Mouse (Mus musculus): ENCODE data around the gene Arhgef39. TPM values are rescaled to one million over a fixed set of nuclear protein-coding genes. Genes with fewer than 3 reads are reported as not detected.

Arhgef39 gene
- polyA plus RNA-seq, 1 experiment from 2014 or later, result 56.7 TPM

DNA sequence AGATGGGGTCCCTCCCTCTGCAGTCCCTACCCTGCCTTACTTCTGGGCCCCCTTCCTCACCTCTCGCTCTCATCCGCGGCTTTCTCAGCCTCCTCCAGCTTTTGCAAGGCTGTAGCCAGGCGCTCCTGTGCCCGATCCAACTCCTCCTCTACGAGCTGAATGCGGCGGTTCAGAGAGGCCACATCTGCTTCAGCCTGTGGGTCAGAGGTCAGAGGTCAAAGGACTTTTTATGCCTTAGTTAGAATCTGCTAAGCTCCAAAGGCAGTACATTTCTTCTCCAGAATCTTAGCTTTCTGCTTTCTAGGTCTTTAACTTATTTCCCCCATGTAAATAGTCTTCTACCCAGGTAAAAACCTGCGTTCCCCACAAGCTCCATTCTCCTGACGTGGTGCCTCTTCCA is 20.1 kb upstream of the Arhgef39 start:
- Histone ChIP-seq H3K27me3 (ENCODE audit: poor library complexity, severe bottlenecking) (peaks cover 78% of the 10 kb centered on the region), H3K36me3 (replicated peaks) (no peaks in the 10 kb centered on the region), H3K27ac (no peak overlapping the region), H3K4me1 (peaks cover 54% of the 10 kb centered on the region), H3K4me3 (peak overlapping the region; percentile 33), H3K9me3 (no peaks in the 10 kb centered on the region)
- WGBS, result 12% methylated on average over 10 of the region's 10 CpGs
- no peak for DNase-seq (ENCODE audit: extremely low spot score, low spot score)

DNA sequence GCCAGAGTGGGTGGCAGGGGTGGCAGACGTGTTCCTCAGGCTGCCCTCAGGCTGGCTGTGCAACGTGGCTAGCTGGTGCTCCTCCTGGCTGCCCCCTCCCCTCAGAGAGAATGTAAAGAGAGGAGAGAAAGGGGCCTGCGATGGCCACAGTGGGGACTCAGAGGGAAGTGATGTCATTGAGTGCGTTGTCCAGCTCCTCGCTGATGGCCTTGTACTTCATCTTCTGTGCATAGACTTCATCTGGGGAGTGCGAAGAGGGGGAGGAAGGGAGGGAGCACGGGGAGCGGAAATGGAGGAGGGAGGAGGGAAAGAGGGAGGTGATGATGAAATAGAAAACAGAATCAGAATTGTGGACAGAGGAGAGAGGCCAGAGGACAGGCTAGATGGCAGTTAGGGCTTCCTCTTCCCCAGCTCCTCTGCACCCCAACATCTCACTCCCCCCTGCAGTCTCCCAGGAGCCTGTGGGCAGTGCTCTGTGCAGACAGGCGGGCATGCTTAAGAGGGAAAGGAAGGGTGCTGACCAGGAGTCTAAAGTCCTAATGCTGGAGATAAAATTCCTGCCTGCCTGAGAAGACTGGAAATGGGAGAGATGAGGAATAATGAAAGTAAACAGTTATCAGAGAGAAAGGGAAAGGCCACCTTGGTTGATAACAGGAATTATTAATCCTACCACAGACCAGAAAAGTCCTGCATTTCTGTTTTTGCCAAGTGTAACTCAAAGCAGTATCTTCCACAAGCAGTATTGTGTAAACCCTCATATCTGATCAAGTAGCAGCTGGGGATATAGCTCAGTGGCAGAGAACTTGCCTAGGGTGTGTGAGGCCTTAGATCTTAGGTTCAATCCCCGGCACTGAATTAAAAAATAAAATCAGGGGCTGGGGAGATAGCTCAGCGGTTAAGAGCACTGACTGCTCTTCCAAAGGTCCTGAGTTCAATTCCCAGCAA is 16.5 kb upstream of the Arhgef39 start:
- H3K27ac ChIP-seq, result no peak overlapping the region
- 79% methylated on average over 11 of the region's 11 CpGs for WGBS

DNA sequence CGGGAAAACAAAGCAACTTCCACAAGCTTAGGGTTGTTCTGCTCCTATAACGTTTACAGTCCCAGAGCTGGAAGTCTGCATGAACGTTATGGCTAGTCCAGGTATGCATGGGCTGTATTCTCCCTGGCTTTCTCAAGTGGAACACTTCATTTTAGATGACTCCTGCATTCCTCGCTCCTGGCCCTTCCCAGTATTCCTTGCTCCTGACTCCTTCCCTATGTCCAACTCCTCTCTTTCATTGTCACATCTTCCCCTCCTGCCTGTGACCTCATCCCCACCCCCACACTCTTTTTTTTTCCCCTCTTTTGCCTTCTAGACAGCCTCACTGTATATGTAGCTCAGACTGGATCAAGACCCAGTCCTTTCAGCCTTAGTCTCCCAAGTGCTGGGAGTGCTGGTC is 14.3 kb upstream of the Arhgef39 start:
- Histone ChIP-seq H3K4me3 (no peak overlapping the region), H3K36me3 (replicated peaks) (no peaks in the 10 kb centered on the region), H3K4me1 (peaks cover 31% of the 10 kb centered on the region), H3K27ac (no peak overlapping the region), H3K27me3 (ENCODE audit: poor library complexity, severe bottlenecking) (peaks cover 36% of the 10 kb centered on the region), H3K9me3 (no peaks in the 10 kb centered on the region)
- no peak for DNase-seq (ENCODE audit: extremely low spot score, low spot score)
- 91% methylated on average over 4 of the region's 4 CpGs for WGBS

More for the DNA sequence above, 16.5 kb upstream of the Arhgef39 start:
- Histone ChIP-seq H3K27me3 (ENCODE audit: poor library complexity, severe bottlenecking) (peaks cover 43% of the 10 kb centered on the region), H3K4me1 (peaks cover 37% of the 10 kb centered on the region), H3K36me3 (replicated peaks) (no peaks in the 10 kb centered on the region), H3K9me3 (no peaks in the 10 kb centered on the region), H3K4me3 (no peak overlapping the region)
- DNase-seq (ENCODE audit: extremely low spot score, low spot score), result no peak

DNA sequence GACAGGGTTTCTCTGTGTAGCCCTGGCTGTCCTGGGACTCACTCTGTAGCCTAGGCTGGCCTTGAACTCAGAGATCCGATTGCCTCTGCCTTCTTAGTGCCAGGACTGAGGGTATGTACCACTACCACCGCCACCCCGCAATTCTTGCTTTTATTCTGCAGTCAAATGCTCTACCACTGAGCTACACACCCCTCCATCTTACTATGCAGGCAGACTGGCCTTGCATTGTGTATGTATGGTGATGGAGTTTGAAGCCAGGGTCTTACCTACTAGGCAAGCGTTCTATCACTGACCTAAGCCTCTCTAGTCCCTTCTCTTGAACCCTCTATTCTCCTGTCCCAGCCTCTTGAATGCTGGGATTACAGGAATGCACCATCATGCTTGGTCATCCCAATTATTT is 13.8 kb upstream of the Arhgef39 start:
- no peak overlapping the region for H3K4me3 ChIP-seq
- DNase-seq (ENCODE audit: extremely low spot score, low spot score), result no peak
- no peak overlapping the region for H3K27ac ChIP-seq
- H3K36me3 ChIP-seq (replicated peaks), result no peaks in the 10 kb centered on the region
- 92% methylated on average over 4 of the region's 4 CpGs for WGBS
- no peaks in the 10 kb centered on the region for H3K9me3 ChIP-seq
- H3K27me3 ChIP-seq (ENCODE audit: poor library complexity, severe bottlenecking), result peaks cover 36% of the 10 kb centered on the region
- H3K4me1 ChIP-seq, result peaks cover 31% of the 10 kb centered on the region

DNA sequence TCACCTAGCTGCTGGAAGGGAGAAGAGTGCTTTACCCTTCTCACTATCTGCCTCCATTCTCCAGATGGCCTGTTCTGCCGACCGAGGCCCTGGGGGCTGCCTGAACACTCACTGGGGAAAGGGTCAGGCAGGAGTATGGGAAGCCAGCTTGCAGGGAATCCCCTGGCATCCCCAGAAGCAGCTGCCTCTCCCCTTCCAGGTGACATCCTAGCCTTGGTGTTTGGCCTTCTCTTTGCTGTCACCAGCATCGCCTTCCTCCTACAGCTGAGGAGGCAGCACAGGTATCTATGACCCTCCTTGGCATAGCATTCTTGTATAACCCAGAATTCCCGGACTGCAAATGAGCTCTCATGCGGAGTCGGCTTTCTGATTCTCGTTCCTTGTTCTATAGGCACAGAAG is 13.2 kb upstream of the Arhgef39 start:
- peaks cover 36% of the 10 kb centered on the region for H3K27me3 ChIP-seq (ENCODE audit: poor library complexity, severe bottlenecking)
- no peak overlapping the region for H3K27ac ChIP-seq
- DNase-seq (ENCODE audit: extremely low spot score, low spot score), result no peak
- peaks cover 36% of the 10 kb centered on the region for H3K4me1 ChIP-seq
- no peaks in the 10 kb centered on the region for H3K9me3 ChIP-seq
- H3K36me3 ChIP-seq (replicated peaks), result no peaks in the 10 kb centered on the region
- no peak overlapping the region for H3K4me3 ChIP-seq
- 66% methylated on average over 7 of the region's 7 CpGs for WGBS

DNA sequence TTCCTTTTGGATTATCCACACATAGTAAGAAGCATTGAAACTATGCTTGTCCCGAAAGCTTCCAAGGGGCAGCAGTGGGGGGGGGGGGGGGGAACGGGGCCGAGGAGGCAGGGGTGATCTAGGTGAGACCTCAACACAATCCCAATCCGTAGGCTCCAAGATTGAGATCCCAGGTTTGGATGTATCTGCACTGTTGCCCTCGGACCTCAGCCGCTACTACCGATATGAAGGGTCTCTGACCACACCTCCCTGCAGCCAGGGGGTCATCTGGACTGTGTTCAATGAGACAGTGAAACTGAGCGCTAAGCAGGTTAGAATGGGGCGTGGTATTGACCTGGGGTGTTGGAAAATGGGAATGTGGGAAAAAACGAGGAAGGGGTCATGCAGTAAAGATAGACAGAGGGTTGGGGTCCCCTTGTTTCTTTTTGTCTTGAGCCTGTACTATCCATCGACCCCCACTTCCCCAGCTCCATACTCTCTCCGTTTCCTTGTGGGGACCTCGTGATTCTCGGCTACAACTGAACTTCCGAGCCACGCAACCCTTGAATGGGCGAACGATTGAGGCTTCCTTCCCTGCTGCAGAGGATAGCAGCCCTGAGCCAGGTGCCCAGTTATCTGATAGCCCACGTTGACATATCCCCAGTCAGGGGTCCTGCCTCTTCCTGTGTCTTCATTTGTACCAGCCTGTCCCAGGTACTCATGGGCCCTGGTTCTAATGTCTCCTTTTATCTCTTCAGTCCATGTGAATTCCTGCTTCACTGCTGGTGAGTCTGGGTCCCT is 12.4 kb upstream of the Arhgef39 start:
- no peak overlapping the region for H3K27ac ChIP-seq
- no peaks in the 10 kb centered on the region for H3K9me3 ChIP-seq
- peaks cover 42% of the 10 kb centered on the region for H3K4me1 ChIP-seq
- 80% methylated on average over 19 of the region's 19 CpGs for WGBS
- H3K27me3 ChIP-seq (ENCODE audit: poor library complexity, severe bottlenecking), result peaks cover 38% of the 10 kb centered on the region
- DNase-seq (ENCODE audit: extremely low spot score, low spot score), result no peak
- no peak overlapping the region for H3K4me3 ChIP-seq
- no peaks in the 10 kb centered on the region for H3K36me3 ChIP-seq (replicated peaks)

DNA sequence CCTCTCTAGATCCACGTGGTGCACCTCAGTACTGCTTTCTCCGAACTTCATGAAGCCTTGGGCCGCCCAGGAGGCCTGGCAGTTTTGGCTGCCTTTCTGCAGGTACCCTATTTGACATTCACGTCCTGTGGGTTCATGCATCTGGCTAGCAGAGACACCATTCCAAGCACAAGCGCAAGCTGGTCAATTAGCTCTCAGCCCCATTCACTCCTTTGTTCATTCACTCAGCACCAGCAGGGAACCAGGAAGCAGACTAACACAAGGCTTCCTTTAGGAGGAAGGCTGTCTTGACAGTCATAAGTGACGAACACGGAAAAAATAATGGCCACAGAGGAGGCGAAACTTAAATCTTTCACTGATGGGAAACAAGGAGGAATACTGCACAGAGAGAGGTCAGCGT is 9.6 kb upstream of the Arhgef39 start:
- WGBS, result 23% methylated on average over 9 of the region's 9 CpGs

DNA sequence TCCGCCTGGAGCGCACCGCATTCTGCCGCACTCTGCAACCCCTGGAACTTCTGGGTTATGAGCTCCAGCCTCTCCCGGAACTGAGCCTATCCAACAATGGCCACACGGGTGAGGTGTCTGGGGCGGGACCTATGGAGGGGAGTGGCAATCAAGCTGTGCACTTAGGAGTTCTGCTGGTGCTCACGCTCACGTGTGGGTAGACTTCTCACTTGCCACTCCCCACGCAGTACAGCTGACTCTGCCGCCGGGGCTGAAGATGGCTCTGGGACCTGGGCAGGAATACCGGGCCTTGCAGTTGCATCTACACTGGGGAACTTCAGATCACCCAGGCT is 9.1 kb upstream of the Arhgef39 start:
- no peaks in the 10 kb centered on the region for H3K36me3 ChIP-seq (replicated peaks)
- H3K27me3 ChIP-seq (ENCODE audit: poor library complexity, severe bottlenecking), result peaks cover 61% of the 10 kb centered on the region
- peaks cover 51% of the 10 kb centered on the region for H3K4me1 ChIP-seq
- DNase-seq (ENCODE audit: extremely low spot score, low spot score), result peak; percentile 52
- H3K9me3 ChIP-seq, result no peaks in the 10 kb centered on the region
- peak overlapping the region; percentile 55 for H3K4me3 ChIP-seq
- peak overlapping the region; percentile 76 for H3K27ac ChIP-seq
- 6% methylated on average over 13 of the region's 13 CpGs for WGBS

More for the DNA sequence above, 9.6 kb upstream of the Arhgef39 start:
- no peaks in the 10 kb centered on the region for H3K9me3 ChIP-seq
- peaks cover 57% of the 10 kb centered on the region for H3K27me3 ChIP-seq (ENCODE audit: poor library complexity, severe bottlenecking)
- peak overlapping the region; percentile 55 for H3K4me3 ChIP-seq
- peak overlapping the region; percentile 76 for H3K27ac ChIP-seq
- peaks cover 51% of the 10 kb centered on the region for H3K4me1 ChIP-seq
- no peak for DNase-seq (ENCODE audit: extremely low spot score, low spot score)
- no peaks in the 10 kb centered on the region for H3K36me3 ChIP-seq (replicated peaks)

DNA sequence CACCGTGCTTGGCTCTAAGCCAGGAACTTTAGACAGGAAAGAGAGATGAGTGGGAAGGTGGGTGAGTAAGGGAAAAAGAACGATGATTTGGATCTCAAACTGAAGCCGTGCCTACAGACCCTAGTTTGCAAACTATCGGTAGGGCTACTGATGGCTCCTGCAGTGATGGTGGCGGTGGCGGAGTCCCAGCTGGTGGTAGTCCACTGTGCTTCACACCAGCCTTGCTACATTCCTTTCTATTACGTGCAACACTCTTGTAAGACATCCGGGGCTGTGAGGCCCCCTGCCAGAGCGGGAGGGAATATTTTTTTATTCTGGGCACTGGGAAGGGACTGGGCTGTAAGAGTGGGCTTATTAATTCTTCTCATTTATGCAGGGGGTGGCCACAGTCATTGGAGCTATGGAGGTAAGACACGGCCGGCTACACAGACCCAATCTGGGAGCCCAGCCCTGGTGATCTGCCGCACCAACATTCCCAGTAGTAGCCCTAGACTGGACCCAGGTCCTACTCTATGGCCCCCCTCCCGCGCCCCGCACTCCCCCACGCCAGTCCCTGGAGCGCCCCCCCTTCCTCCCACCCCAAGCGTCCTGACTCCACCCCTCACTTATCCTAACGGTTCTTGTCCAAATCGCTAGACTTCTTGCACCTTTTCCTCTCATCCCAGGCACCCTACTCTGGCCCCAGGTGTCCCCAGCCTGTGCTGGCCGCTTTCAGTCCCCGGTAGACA is 8.6 kb upstream of the Arhgef39 start:
- Histone ChIP-seq H3K9me3 (no peaks in the 10 kb centered on the region), H3K27ac (peak overlapping the region; percentile 76), H3K4me3 (peak overlapping the region; percentile 55), H3K36me3 (replicated peaks) (no peaks in the 10 kb centered on the region), H3K27me3 (ENCODE audit: poor library complexity, severe bottlenecking) (peaks cover 67% of the 10 kb centered on the region), H3K4me1 (peaks cover 51% of the 10 kb centered on the region)
- 19% methylated on average over 22 of the region's 22 CpGs for WGBS
- no peak for DNase-seq (ENCODE audit: extremely low spot score, low spot score)

DNA sequence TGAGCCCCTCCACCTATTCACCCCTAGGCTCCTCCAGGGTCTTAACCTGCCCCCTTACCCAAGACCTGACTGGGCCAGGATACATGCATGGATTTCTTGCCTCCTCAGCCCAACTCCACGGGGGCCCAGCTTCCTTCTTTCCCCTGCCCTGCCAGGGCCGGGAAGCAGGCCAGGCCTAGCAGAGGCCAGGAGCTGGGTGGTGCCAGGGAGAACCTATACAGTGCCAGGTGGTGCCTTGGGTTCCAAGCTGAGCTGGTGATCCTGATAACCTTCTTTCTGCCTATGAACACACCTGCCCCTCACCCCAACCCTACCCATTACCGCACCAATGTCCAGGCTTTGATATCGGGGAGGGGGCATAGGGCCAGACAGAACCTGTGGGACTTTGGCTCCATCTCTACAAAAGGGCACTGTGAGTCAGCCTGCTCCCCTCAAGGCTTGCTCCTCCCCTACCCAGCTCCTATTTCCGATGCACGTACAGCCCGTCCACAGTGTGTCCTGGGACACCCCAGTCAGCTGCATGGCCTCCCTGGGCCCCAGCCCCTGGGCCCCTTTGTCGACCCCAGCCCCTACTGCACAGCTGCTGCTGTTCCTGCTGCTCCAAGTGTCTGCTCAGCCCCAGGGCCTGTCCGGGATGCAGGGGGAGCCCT is 7.2 kb upstream of the Arhgef39 start, which contains the start of gene Car9:
Car9 (plus strand) TSS at position 431 of the 650 bp plus-strand sequence.
- no peaks in the 10 kb centered on the region for H3K9me3 ChIP-seq
- H3K27ac ChIP-seq, result no peak within 1 kb of the TSS
- H3K27me3 ChIP-seq (ENCODE audit: poor library complexity, severe bottlenecking), result peaks cover 75% of the 10 kb centered on the region
- H3K4me3 ChIP-seq, result peak within 1 kb of the TSS; percentile 55; the same call in 1 of the 2 replicates
- no peaks in the 10 kb centered on the region for H3K36me3 ChIP-seq (replicated peaks)
- peak; percentile 12 for DNase-seq (ENCODE audit: extremely low spot score, low spot score)
- peaks cover 40% of the 10 kb centered on the region for H3K4me1 ChIP-seq
- WGBS, result 56% methylated on average over 9 of the region's 9 CpGs

DNA sequence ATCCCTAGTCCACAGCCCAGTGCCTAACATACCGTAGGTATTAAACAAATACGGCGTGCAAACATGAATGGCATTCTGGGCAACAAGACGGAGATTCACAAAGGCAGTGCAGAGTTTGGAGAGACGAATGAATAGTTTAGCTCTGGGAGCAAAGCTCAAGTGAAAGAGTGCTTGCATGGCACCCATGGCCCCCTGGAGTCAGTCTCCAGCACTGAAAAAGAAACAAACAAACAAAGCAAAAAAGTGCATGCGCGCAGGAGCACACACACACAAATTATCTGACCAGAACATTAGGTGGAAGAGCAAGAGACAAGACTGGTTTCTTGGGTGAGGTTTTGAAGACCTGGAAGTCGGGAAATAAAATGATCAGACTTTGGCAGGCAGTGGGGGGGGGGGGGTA is 6.6 kb upstream of the Arhgef39 start:
- H3K36me3 ChIP-seq (replicated peaks), result no peaks in the 10 kb centered on the region
- peak; percentile 11 for DNase-seq (ENCODE audit: extremely low spot score, low spot score)
- H3K4me1 ChIP-seq, result peaks cover 35% of the 10 kb centered on the region
- WGBS, result 79% methylated on average over 8 of the region's 8 CpGs
- peaks cover 81% of the 10 kb centered on the region for H3K27me3 ChIP-seq (ENCODE audit: poor library complexity, severe bottlenecking)
- no peak overlapping the region for H3K27ac ChIP-seq
- H3K9me3 ChIP-seq, result no peaks in the 10 kb centered on the region
- H3K4me3 ChIP-seq, result no peak overlapping the region

DNA sequence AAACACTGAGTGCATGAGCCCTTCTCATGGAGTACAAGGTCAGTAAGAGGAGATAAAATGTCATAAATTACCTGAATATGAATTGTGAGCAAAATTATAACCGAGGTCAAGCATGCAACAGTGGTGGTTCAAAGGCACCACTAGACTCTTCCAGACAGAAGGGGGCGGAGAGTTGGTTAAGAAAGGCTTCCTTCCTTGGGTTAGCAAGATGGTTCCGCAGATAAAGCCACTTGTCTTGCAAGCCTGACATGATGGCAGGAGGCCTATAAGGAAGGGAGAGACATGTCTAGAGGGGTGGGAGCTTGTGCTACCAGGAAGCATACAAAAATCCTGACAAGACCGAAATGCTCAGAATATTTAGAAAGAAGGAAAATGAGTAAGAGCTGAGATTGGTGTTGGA is 4.8 kb upstream of the Arhgef39 start:
- no peaks in the 10 kb centered on the region for H3K36me3 ChIP-seq (replicated peaks)
- no peak overlapping the region for H3K4me3 ChIP-seq
- no peak overlapping the region for H3K27ac ChIP-seq
- no peak for DNase-seq (ENCODE audit: extremely low spot score, low spot score)
- peaks cover 84% of the 10 kb centered on the region for H3K27me3 ChIP-seq (ENCODE audit: poor library complexity, severe bottlenecking)
- 86% methylated on average over 4 of the region's 4 CpGs for WGBS
- H3K9me3 ChIP-seq, result no peaks in the 10 kb centered on the region
- H3K4me1 ChIP-seq, result peaks cover 38% of the 10 kb centered on the region
